Mouse (Mus musculus) MEL (cell line): ENCODE measurements around the gene Clca3a1. TPM values are rescaled to one million over a fixed set of nuclear protein-coding genes. Genes with fewer than 3 reads are reported as not detected.
"Not testable (repeated sequence)": the region's sequence is repeated elsewhere in the genome, so short reads cannot be mapped to it uniquely, and the experiment has no call there.

Experiments
- DNase-seq: peaks from one replicate; pipeline ENCODE4 v3.0.0; 2011; ENCODE audit warnings: low read depth, low spot score
- H3K27ac ChIP-seq: 2 replicates; pipeline ENCODE4 v1.5.1; 2012; ENCODE audit warnings: low read depth, mild to moderate bottlenecking, control low read depth, low read length, moderate library complexity; ENCODE audit not compliant: control insufficient read depth
- H3K27me3 ChIP-seq, 2 experiments: fragments of 150-350 bp in 1 of 2; sonication (generic) in 1 of 2; 2 replicates each; pipeline ENCODE4 v1.6.1; 2012; ENCODE audit warnings: low read length in 2 of 2, mild to moderate bottlenecking in 2 of 2, improper control_type of control experiment in 1 of 2, moderate library complexity in 1 of 2; ENCODE audit not compliant: insufficient read depth in 2 of 2, control insufficient read depth in 1 of 2
- H3K36me3 ChIP-seq, 2 experiments: 2 replicates each; pipeline ENCODE4 v1.6.1; 2012 to 2014; ENCODE audit warnings: low read length in 2 of 2, improper control_type of control experiment in 1 of 2, inconsistent platforms in 1 of 2, mild to moderate bottlenecking in 1 of 2; ENCODE audit not compliant: insufficient read depth in 2 of 2, control insufficient read depth in 1 of 2
- H3K4me1 ChIP-seq, 2 experiments: fragments of 150-350 bp in 1 of 2; sonication (generic) in 1 of 2; 2 replicates each; pipeline ENCODE4 v1.6.1; 2012; ENCODE audit warnings: low read length in 2 of 2, improper control_type of control experiment in 1 of 2, mild to moderate bottlenecking in 1 of 2; ENCODE audit not compliant: insufficient read depth in 2 of 2, control insufficient read depth in 1 of 2
- H3K4me3 ChIP-seq, 2 experiments: fragments of 150-350 bp in 1 of 2; sonication (generic) in 1 of 2; 2 replicates each; pipeline ENCODE4 v1.5.1; 2012; ENCODE audit warnings: low read depth in 2 of 2, low read length in 2 of 2, mild to moderate bottlenecking in 2 of 2, moderate library complexity in 2 of 2, control low read depth in 1 of 2, improper control_type of control experiment in 1 of 2; ENCODE audit not compliant: control insufficient read depth in 1 of 2, insufficient read depth in 1 of 2
- H3K79me2 ChIP-seq: 2 replicates; pipeline ENCODE4 v1.6.1; 2012; ENCODE audit warnings: mild to moderate bottlenecking, low read length, moderate library complexity; ENCODE audit not compliant: control insufficient read depth, poor library complexity, insufficient read depth
- H3K9ac ChIP-seq: 2 replicates; pipeline ENCODE4 v1.6.1; 2012; ENCODE audit warnings: low read depth, mild to moderate bottlenecking, control low read depth, low read length, moderate library complexity; ENCODE audit not compliant: control insufficient read depth, poor library complexity, severe bottlenecking
- H3K9me3 ChIP-seq: fragments of 150-350 bp; sonication (generic); replicated peaks from 2 replicates; pipeline ENCODE4 v1.6.1; 2012; ENCODE audit warnings: mild to moderate bottlenecking, low read length, improper control_type of control experiment, moderate library complexity; ENCODE audit not compliant: insufficient read depth
- BHLHE40 ChIP-seq: IDR thresholded peaks from 2 replicates; pipeline ENCODE4 v1.6.1; 2012; ENCODE audit warnings: low read depth, mild to moderate bottlenecking, inconsistent platforms, low read length, improper control_type of control experiment, borderline replicate concordance
- CHD1 ChIP-seq: IDR thresholded peaks from 2 replicates; pipeline ENCODE4 v1.6.1; 2012; ENCODE audit warnings: low read depth, mild to moderate bottlenecking, inconsistent platforms, low read length, improper control_type of control experiment
- CHD2 ChIP-seq: IDR thresholded peaks from 2 replicates; pipeline ENCODE4 v1.6.1; 2011; ENCODE audit warnings: low read length, improper control_type of control experiment
- CTCF ChIP-seq, 3 experiments: IDR thresholded peaks in 2 of 3; conservative IDR thresholded peaks in 1 of 3; 2 replicates each; pipeline ENCODE4 v1.5.1; 2011 to 2012; ENCODE audit warnings: low read length in 3 of 3, low read depth in 2 of 3, mild to moderate bottlenecking in 2 of 3, improper control_type of control experiment in 1 of 3, inconsistent platforms in 1 of 3, mixed read lengths in 1 of 3, moderate library complexity in 1 of 3; ENCODE audit not compliant: control insufficient read depth in 1 of 3, insufficient read depth in 1 of 3, poor library complexity in 1 of 3, severe bottlenecking in 1 of 3
- E2F4 ChIP-seq: IDR thresholded peaks from 2 replicates; pipeline ENCODE4 v1.6.1; 2011; ENCODE audit warnings: low read depth, low read length, improper control_type of control experiment, borderline replicate concordance
- ELF1 ChIP-seq: IDR thresholded peaks from 2 replicates; pipeline ENCODE4 v1.6.1; 2014; ENCODE audit warnings: low read depth, mild to moderate bottlenecking, inconsistent platforms, low read length, improper control_type of control experiment, moderate library complexity
- EP300 ChIP-seq, 2 experiments: IDR thresholded peaks; 2 replicates each; pipeline ENCODE4 v1.6.1; 2011; ENCODE audit warnings: improper control_type of control experiment in 2 of 2, low read length in 2 of 2, low read depth in 1 of 2, mild to moderate bottlenecking in 1 of 2
- ETS1 ChIP-seq: IDR thresholded peaks from 2 replicates; pipeline ENCODE4 v1.6.1; 2012; ENCODE audit warnings: low read depth, mild to moderate bottlenecking, inconsistent platforms, low read length, improper control_type of control experiment, moderate library complexity
- GATA1 ChIP-seq: IDR thresholded peaks from 2 replicates; pipeline ENCODE4 v1.6.1; 2011; ENCODE audit warnings: low read depth, low read length, improper control_type of control experiment
- HCFC1 ChIP-seq: IDR thresholded peaks from 2 replicates; pipeline ENCODE4 v1.6.1; 2012; ENCODE audit warnings: low read depth, mild to moderate bottlenecking, inconsistent platforms, low read length, improper control_type of control experiment, moderate library complexity
- JUND ChIP-seq: IDR thresholded peaks from 2 replicates; pipeline ENCODE4 v1.6.1; 2011; ENCODE audit warnings: low read depth, mild to moderate bottlenecking, improper control_type of control experiment, low read length
- KAT2A ChIP-seq: conservative IDR thresholded peaks from 2 replicates; pipeline ENCODE4 v1.6.1; 2012; ENCODE audit warnings: low read depth, low read length, improper control_type of control experiment, inconsistent platforms
- MAFK ChIP-seq: IDR thresholded peaks from 2 replicates; pipeline ENCODE4 v1.6.1; 2011; ENCODE audit warnings: low read depth, mild to moderate bottlenecking, low read length, improper control_type of control experiment, borderline replicate concordance
- MAX ChIP-seq: IDR thresholded peaks from 2 replicates; pipeline ENCODE4 v1.6.1; 2011; ENCODE audit warnings: low read length, improper control_type of control experiment
- MAZ ChIP-seq: IDR thresholded peaks from 2 replicates; pipeline ENCODE4 v1.6.1; 2012; ENCODE audit warnings: low read depth, mild to moderate bottlenecking, inconsistent platforms, low read length, improper control_type of control experiment
- MEF2A ChIP-seq: IDR thresholded peaks from 2 replicates; pipeline ENCODE4 v1.6.1; 2014; ENCODE audit warnings: low read depth, mild to moderate bottlenecking, inconsistent platforms, low read length, improper control_type of control experiment; ENCODE audit not compliant: poor library complexity, insufficient replicate concordance, severe bottlenecking; ENCODE audit errors: extremely low read depth
- MXI1 ChIP-seq: IDR thresholded peaks from 2 replicates; pipeline ENCODE4 v1.6.1; 2011; ENCODE audit warnings: mild to moderate bottlenecking, low read depth, low read length, improper control_type of control experiment
- MYB ChIP-seq: IDR thresholded peaks from 2 replicates; pipeline ENCODE4 v1.6.1; 2011; ENCODE audit warnings: mild to moderate bottlenecking, low read depth, low read length, improper control_type of control experiment
- MYC ChIP-seq: IDR thresholded peaks from 2 replicates; pipeline ENCODE4 v1.6.1; 2011; ENCODE audit warnings: low read depth, mild to moderate bottlenecking, low read length, improper control_type of control experiment, moderate library complexity
- NELFE ChIP-seq: IDR thresholded peaks from 2 replicates; pipeline ENCODE4 v1.6.1; 2011; ENCODE audit warnings: low read depth, low read length, improper control_type of control experiment
- NRF1 ChIP-seq: IDR thresholded peaks from 2 replicates; pipeline ENCODE4 v1.6.1; 2014; ENCODE audit warnings: low read depth, mild to moderate bottlenecking, inconsistent platforms, low read length, improper control_type of control experiment, moderate library complexity; ENCODE audit not compliant: poor library complexity, insufficient read depth, severe bottlenecking
- POLR2A ChIP-seq, 2 experiments: IDR thresholded peaks; 2 replicates each; pipeline ENCODE4 v1.6.1; 2011 to 2012; ENCODE audit warnings: low read length in 2 of 2, mild to moderate bottlenecking in 2 of 2, control low read depth in 1 of 2, improper control_type of control experiment in 1 of 2, low read depth in 1 of 2, moderate library complexity in 1 of 2; ENCODE audit not compliant: control insufficient read depth in 1 of 2, insufficient read depth in 1 of 2, poor library complexity in 1 of 2
- POLR2AphosphoS2 ChIP-seq: IDR thresholded peaks from 2 replicates; pipeline ENCODE4 v1.6.1; 2011; ENCODE audit warnings: low read length, improper control_type of control experiment
- POLR2AphosphoS5 ChIP-seq: IDR thresholded peaks from 2 replicates; pipeline ENCODE4 v1.6.1; 2012; ENCODE audit warnings: low read depth, borderline replicate concordance, mild to moderate bottlenecking, inconsistent platforms, low read length, moderate library complexity, mixed read lengths
- RAD21 ChIP-seq: IDR thresholded peaks from 2 replicates; pipeline ENCODE4 v1.6.1; 2011; ENCODE audit warnings: mild to moderate bottlenecking, low read depth, low read length, improper control_type of control experiment
- RCOR1 ChIP-seq: IDR thresholded peaks from 2 replicates; pipeline ENCODE4 v1.6.1; 2012; ENCODE audit warnings: low read depth, mild to moderate bottlenecking, inconsistent platforms, low read length, improper control_type of control experiment
- SIN3A ChIP-seq: IDR thresholded peaks from 2 replicates; pipeline ENCODE4 v1.6.1; 2012; ENCODE audit warnings: low read length, improper control_type of control experiment, inconsistent platforms
- SMC3 ChIP-seq: IDR thresholded peaks from 2 replicates; pipeline ENCODE4 v1.6.1; 2011; ENCODE audit warnings: low read depth, low read length, improper control_type of control experiment
- TAL1 ChIP-seq: IDR thresholded peaks from 2 replicates; pipeline ENCODE4 v1.6.1; 2012; ENCODE audit warnings: mild to moderate bottlenecking, inconsistent platforms, low read length, moderate library complexity, mixed read lengths
- TCF12 ChIP-seq: IDR thresholded peaks from 2 replicates; pipeline ENCODE4 v1.6.1; 2014; ENCODE audit warnings: low read depth, mild to moderate bottlenecking, inconsistent platforms, low read length, improper control_type of control experiment, moderate library complexity
- USF1 ChIP-seq: IDR thresholded peaks from 2 replicates; pipeline ENCODE4 v1.6.1; 2014; ENCODE audit warnings: low read depth, mild to moderate bottlenecking, inconsistent platforms, low read length, improper control_type of control experiment, moderate library complexity
- USF2 ChIP-seq, 2 experiments: IDR thresholded peaks; 2 replicates each; pipeline ENCODE4 v1.6.1; 2011 to 2012; ENCODE audit warnings: improper control_type of control experiment in 2 of 2, low read length in 2 of 2, borderline replicate concordance in 1 of 2, inconsistent platforms in 1 of 2, low read depth in 1 of 2, mild to moderate bottlenecking in 1 of 2; ENCODE audit not compliant: insufficient read depth in 1 of 2
- ZC3H11A ChIP-seq: IDR thresholded peaks from 2 replicates; pipeline ENCODE4 v1.6.1; 2012; ENCODE audit warnings: low read depth, mild to moderate bottlenecking, inconsistent platforms, low read length, improper control_type of control experiment
- ZKSCAN1 ChIP-seq: IDR thresholded peaks from 2 replicates; pipeline ENCODE4 v1.6.1; 2012; ENCODE audit warnings: low read depth, mild to moderate bottlenecking, inconsistent platforms, low read length, improper control_type of control experiment, moderate library complexity
- ZMIZ1 ChIP-seq: IDR thresholded peaks from 2 replicates; pipeline ENCODE4 v1.6.1; 2012; ENCODE audit warnings: low read depth, mild to moderate bottlenecking, inconsistent platforms, low read length, improper control_type of control experiment, moderate library complexity
- ZNF384 ChIP-seq: IDR thresholded peaks from 2 replicates; pipeline ENCODE4 v1.6.1; 2012; ENCODE audit warnings: low read depth, mild to moderate bottlenecking, inconsistent platforms, low read length, improper control_type of control experiment
- polyA plus RNA-seq, 2 experiments: library from polyadenylated mRNA; stranded (reverse) in 1 of 2; unstranded in 1 of 2; fragments of >175 nt in 1 of 2; fragments of >200 nt in 1 of 2; gene quantifications; 2 replicates each; pipeline versions ENCODE4 v1.2.1 to v1.2.4; 2012; ENCODE audit warnings: low replicate concordance in 2 of 2, low read depth in 1 of 2; ENCODE audit not compliant: insufficient read length in 2 of 2, insufficient read depth in 1 of 2, missing spikeins in 1 of 2
- total RNA-seq: library from RNA; depleted of rRNA; stranded (reverse); fragments of 300-350 nt; gene quantifications from 2 replicates; pipeline ENCODE4 v1.2.3, GENCODE M21; 2012; rRNA removed

The Clca3a1 gene
- total RNA-seq (0.07 and 0.12 TPM in 2 replicates), polyA plus RNA-seq (under 1 TPM in 1 of 2 experiments, not detected in 1; 0.40 TPM)

GRCm38 (mm10) chr3:144760592-144761309 is at the start of gene Clca3a1:
TSS of gene Clca3a1 (minus strand) at chr3:144760977.
- DNase-seq: peak; percentile 84

GRCm38 (mm10) chr3:144808153-144808925 is 47.6 kb upstream of the Clca3a1 start:
- peak; percentile 55 for DNase-seq
- H3K4me1 ChIP-seq, H3K27me3 ChIP-seq, H3K9me3 ChIP-seq, H3K9ac ChIP-seq, H3K36me3 ChIP-seq, H3K79me2 ChIP-seq: not testable (repeated sequence)
- peak overlapping the region; percentile 16; the same call in 1 of the 2 replicates for H3K27ac ChIP-seq
- TF ChIP-seq TAL1: peak; percentile 40; the same call in 1 of the 2 replicates
- 0 out of 2 replicates have a peak, but pooled peaks have one; percentile 29 for TF ChIP-seq MXI1
- peak; percentile 75 for TF ChIP-seq GATA1
- TF ChIP-seq ETS1: peak; percentile 51
- TF ChIP-seq EP300 (IDR thresholded peaks at IDR 0.05; ENCODE audit: low read depth in 1 of 2, low read length in 2 of 2): peak; percentile 54 to 68; a peak in 3 of 4 replicates
- 0 out of 2 replicates have a peak, but pooled peaks have one; percentile 43 for TF ChIP-seq HCFC1
- TF ChIP-seq ELF1: peak; percentile 56; the same call in 1 of the 2 replicates
- TF ChIP-seq TCF12: peak; percentile 58
- peak overlapping the region; percentile 2 to 14; a peak in 2 of 4 replicates for H3K4me3 ChIP-seq

More at GRCm38 (mm10) chr3:144760592-144761309, at the start of gene Clca3a1:
- H3K27me3 ChIP-seq: no peaks in the 10 kb centered on the region
- H3K9ac ChIP-seq: no peak within 1 kb of the TSS; the same call in 1 of the 2 replicates
- no peak for TF ChIP-seq USF1
- no peak for TF ChIP-seq ZKSCAN1
- peak; percentile 36; the same call in 1 of the 2 replicates for TF ChIP-seq MAFK
- TF ChIP-seq MYB: peak; percentile 35; the same call in 1 of the 2 replicates
- TF ChIP-seq SMC3: no peak
- TF ChIP-seq EP300 (IDR thresholded peaks at IDR 0.05; ENCODE audit: low read depth in 1 of 2, low read length in 2 of 2): peak; percentile 95 to 97
- no peak for TF ChIP-seq JUND
- TF ChIP-seq GATA1: peak; percentile 97
- TF ChIP-seq CTCF (IDR thresholded peaks at IDR 0.05 in 2 of 3, conservative IDR thresholded peaks at IDR 0.05 in 1 of 3; ENCODE audit: control insufficient read depth in 1 of 3, insufficient read depth in 1 of 3, low read depth in 2 of 3, low read length in 3 of 3, poor library complexity in 1 of 3, severe bottlenecking in 1 of 3): no peak
- no peak for TF ChIP-seq MAX
- TF ChIP-seq ELF1: 0 out of 2 replicates have a peak, but pooled peaks have one; percentile 21
- peak; percentile 98 for TF ChIP-seq TCF12
- no peak for TF ChIP-seq CHD1
- TF ChIP-seq MEF2A: peak; percentile 97
- peak; percentile 89 for TF ChIP-seq RCOR1
- TF ChIP-seq RAD21: no peak
- TF ChIP-seq E2F4: no peak
- TF ChIP-seq ZNF384: no peak
- no peak for TF ChIP-seq HCFC1
- TF ChIP-seq SIN3A: peak; percentile 74; the same call in 1 of the 2 replicates
- peak; percentile 69; the same call in 1 of the 2 replicates for TF ChIP-seq BHLHE40
- TF ChIP-seq ETS1: peak; percentile 98
- TF ChIP-seq MYC: 0 out of 2 replicates have a peak, but pooled peaks have one; percentile 47
- TF ChIP-seq NELFE: no peak
- no peak for TF ChIP-seq KAT2A
- no peak for TF ChIP-seq USF2 (IDR thresholded peaks at IDR 0.05; ENCODE audit: borderline replicate concordance in 1 of 2, insufficient read depth in 1 of 2, low read depth in 1 of 2, low read length in 2 of 2)
- TF ChIP-seq ZC3H11A: peak; percentile 5; the same call in 1 of the 2 replicates
- no peak for TF ChIP-seq POLR2AphosphoS5
- peak; percentile 41; the same call in 1 of the 2 replicates for TF ChIP-seq MAZ
- TF ChIP-seq NRF1: no peak
- TF ChIP-seq ZMIZ1: 0 out of 2 replicates have a peak, but pooled peaks have one; percentile 56
- TF ChIP-seq TAL1: peak; percentile 94
- peak; percentile 67; the same call in 1 of the 2 replicates for TF ChIP-seq POLR2AphosphoS2
- no peak for TF ChIP-seq CHD2
- TF ChIP-seq POLR2A (IDR thresholded peaks at IDR 0.05; ENCODE audit: control insufficient read depth in 1 of 2, insufficient read depth in 1 of 2, low read depth in 1 of 2, low read length in 2 of 2, poor library complexity in 1 of 2): no peak
- H3K36me3 ChIP-seq: peaks cover 0 to 8% of the 10 kb centered on the region in 2 experiments; a peak in 2 of 4 replicates
- H3K27ac ChIP-seq: peak within 1 kb of the TSS; percentile 53
- H3K4me3 ChIP-seq: peak within 1 kb of the TSS; percentile 13 to 34
- no peaks in the 10 kb centered on the region for H3K79me2 ChIP-seq
- H3K9me3 ChIP-seq: no peaks in the 10 kb centered on the region
- H3K4me1 ChIP-seq: peaks cover 2 to 12% of the 10 kb centered on the region in 2 experiments
